24 mouse cellular contexts compared by ENCODE assay signal in genomic region chr2:135802878-135803450, GRCm38 (mm10).
DNase-seq lines count a peak whose midpoint lies in the region; ATAC-seq and TF ChIP-seq lines count a peak whose summit lies in the region.
"Had no signal": no experiment of that assay in that cellular context is flagged by ENCODE, and none has a peak within 500 bp of the region (broad histone marks: within the 10 kb centered on the region; RNA-seq: fewer than 3 reads in every experiment).

No protein-coding gene starts in this region.

- no peak overlapping the region for H3K4me2 ChIP-seq in forebrain, embryonic 14.5 days (ENCODE audit: low read length)
- no peak overlapping the region for H3K4me2 ChIP-seq in forebrain, embryonic 12.5 days
- H3K4me2 ChIP-seq in hindbrain, postnatal 0 days (ENCODE audit: low read depth, low read length), result no peak overlapping the region
- no peak overlapping the region for H3K4me2 ChIP-seq in hindbrain, embryonic 14.5 days (replicated peaks)
- H3K4me2 ChIP-seq in kidney, embryonic 15.5 days, result no peak overlapping the region
- no peak overlapping the region for H3K4me2 ChIP-seq in midbrain, embryonic 11.5 days
- H3K4me2 ChIP-seq: limb, embryonic 13.5 days; liver, embryonic 12.5 days had no signal

- no peak for TF ChIP-seq CTCF in hindbrain, postnatal 0 days (IDR thresholded peaks at IDR 0.05; ENCODE audit: low read depth)
- TF ChIP-seq CTCF in brain, embryonic 14.5 days (IDR thresholded peaks at IDR 0.05; ENCODE audit: borderline replicate concordance, extremely low read depth, insufficient read depth, insufficient read length), result no peak

- 76% methylated on average over 9 of the region's 9 CpGs for WGBS in forebrain, embryonic 14.5 days
- 75% methylated on average over 9 of the region's 9 CpGs for WGBS in forebrain, embryonic 12.5 days
- 71% methylated on average over 9 of the region's 9 CpGs for whole genome bisulfite sequencing in hindbrain, postnatal 0 days
- WGBS in hindbrain, embryonic 14.5 days, result 84% methylated on average over 9 of the region's 9 CpGs
- WGBS in kidney, embryonic 15.5 days, result 83% methylated on average over 9 of the region's 9 CpGs
- WGBS in midbrain, embryonic 11.5 days, result 83% methylated on average over 9 of the region's 9 CpGs

- no peaks in the 10 kb centered on the region for H3K36me3 ChIP-seq in forebrain, embryonic 14.5 days (ENCODE audit: control insufficient read depth, insufficient read depth, low read length)
- no peaks in the 10 kb centered on the region for H3K36me3 ChIP-seq in forebrain, embryonic 12.5 days (replicated peaks)
- H3K36me3 ChIP-seq in hindbrain, postnatal 0 days (ENCODE audit: insufficient read depth, low read length), result no peaks in the 10 kb centered on the region
- H3K36me3 ChIP-seq in hindbrain, embryonic 14.5 days (replicated peaks; ENCODE audit: control insufficient read depth, insufficient read depth), result no peaks in the 10 kb centered on the region
- H3K36me3 ChIP-seq in kidney, embryonic 15.5 days, result no peaks in the 10 kb centered on the region
- no peaks in the 10 kb centered on the region for H3K36me3 ChIP-seq in midbrain, embryonic 11.5 days (ENCODE audit: control insufficient read depth, insufficient read depth, low read length)
- H3K36me3 ChIP-seq: embryonic facial prominence, embryonic 10.5 days; limb, embryonic 13.5 days; liver, embryonic 12.5 days had no signal

- H3K4me1 ChIP-seq in forebrain, embryonic 14.5 days (ENCODE audit: control insufficient read depth, insufficient read depth, low read length), result no peaks in the 10 kb centered on the region; the same call in 1 of the 2 replicates
- H3K4me1 ChIP-seq in forebrain, embryonic 12.5 days, result peaks cover 20% of the 10 kb centered on the region
- H3K4me1 ChIP-seq in hindbrain, postnatal 0 days (ENCODE audit: insufficient read depth, low read length), result 0 out of 2 replicates have a peak, but pooled peaks cover under 1% of the 10 kb centered on the region
- H3K4me1 ChIP-seq in hindbrain, embryonic 14.5 days (replicated peaks; ENCODE audit: control insufficient read depth, insufficient read depth, low read length), result peaks cover 12% of the 10 kb centered on the region
- peaks cover 3% of the 10 kb centered on the region for H3K4me1 ChIP-seq in kidney, embryonic 15.5 days
- peaks cover 5% of the 10 kb centered on the region for H3K4me1 ChIP-seq in midbrain, embryonic 11.5 days (ENCODE audit: control insufficient read depth, insufficient read depth, low read length)
- H3K4me1 ChIP-seq: liver, embryonic 12.5 days had no signal

- H3K4me3 ChIP-seq in forebrain, embryonic 14.5 days (ENCODE audit: low read depth, low read length), result no peak overlapping the region
- H3K4me3 ChIP-seq in forebrain, embryonic 12.5 days (replicated peaks), result no peak overlapping the region
- H3K4me3 ChIP-seq in hindbrain, postnatal 0 days (ENCODE audit: low read length), result no peak overlapping the region
- no peak overlapping the region for H3K4me3 ChIP-seq in hindbrain, embryonic 14.5 days (replicated peaks; ENCODE audit: low read length)
- H3K4me3 ChIP-seq in kidney, embryonic 15.5 days (replicated peaks), result no peak overlapping the region
- no peak overlapping the region for H3K4me3 ChIP-seq in midbrain, embryonic 11.5 days (ENCODE audit: low read depth, low read length)
- H3K4me3 ChIP-seq: embryonic facial prominence, embryonic 10.5 days; heart, adult 2 months; limb, embryonic 13.5 days; liver, embryonic 12.5 days had no signal

- no peaks in the 10 kb centered on the region for H3K27me3 ChIP-seq in forebrain, embryonic 14.5 days (replicated peaks; ENCODE audit: control insufficient read depth, insufficient read depth, low read length)
- H3K27me3 ChIP-seq in forebrain, embryonic 12.5 days, result no peaks in the 10 kb centered on the region
- no peaks in the 10 kb centered on the region for H3K27me3 ChIP-seq in hindbrain, postnatal 0 days (ENCODE audit: insufficient read depth, low read length)
- H3K27me3 ChIP-seq in hindbrain, embryonic 14.5 days (ENCODE audit: control insufficient read depth, insufficient read depth, low read length), result no peaks in the 10 kb centered on the region
- no peaks in the 10 kb centered on the region for H3K27me3 ChIP-seq in kidney, embryonic 15.5 days
- H3K27me3 ChIP-seq in midbrain, embryonic 11.5 days (ENCODE audit: control insufficient read depth, insufficient read depth, low read length), result no peaks in the 10 kb centered on the region
- H3K27me3 ChIP-seq: limb, embryonic 13.5 days; liver, embryonic 12.5 days had no signal

- H3K9ac ChIP-seq in forebrain, embryonic 14.5 days (ENCODE audit: low read length), result no peak overlapping the region
- no peak overlapping the region for H3K9ac ChIP-seq in forebrain, embryonic 12.5 days
- H3K9ac ChIP-seq in hindbrain, postnatal 0 days (replicated peaks; ENCODE audit: low read length), result no peak overlapping the region
- H3K9ac ChIP-seq in hindbrain, embryonic 14.5 days, result no peak overlapping the region
- no peak overlapping the region for H3K9ac ChIP-seq in kidney, embryonic 15.5 days
- H3K9ac ChIP-seq in midbrain, embryonic 11.5 days (ENCODE audit: low read length), result no peak overlapping the region
- H3K9ac ChIP-seq: limb, embryonic 13.5 days; liver, embryonic 12.5 days had no signal

- peak; percentile 27 for DNase-seq in forebrain, embryonic 14.5 days (ENCODE audit: low spot score)
- peak; percentile 5 for DNase-seq in hindbrain, postnatal 0 days (ENCODE audit: low spot score)
- DNase-seq in hindbrain, embryonic 14.5 days (ENCODE audit: low spot score), result no peak
- peak; percentile 29 for DNase-seq in brain, embryonic 14.5 days (ENCODE audit: low read depth)
- DNase-seq in cerebellum, adult 9-10 months, result peak; percentile 80
- DNase-seq in midbrain, embryonic 11.5 days (ENCODE audit: low spot score, missing footprints), result no peak
- DNase-seq: adrenal gland, postnatal 36 days; gastrocnemius, postnatal 25 days; heart, adult 2 months; heart, postnatal 4 days; kidney, postnatal 36 days; lung, adult 18-20 months; lung, postnatal 14 days; midbrain, embryonic 14.5 days; thymus, adult 2 months; thymus, postnatal 4 days had no signal

- peak; percentile 42; the same call in 1 of the 2 replicates for ATAC-seq in forebrain, embryonic 14.5 days
- no peak for ATAC-seq in forebrain, embryonic 12.5 days (ENCODE audit: low FRiP score)
- ATAC-seq in hindbrain, postnatal 0 days, result no peak
- ATAC-seq in hindbrain, embryonic 14.5 days (ENCODE audit: low FRiP score), result no peak
- no peak for ATAC-seq in kidney, embryonic 15.5 days (replicated peaks; ENCODE audit: low FRiP score)
- ATAC-seq in midbrain, embryonic 11.5 days (ENCODE audit: low FRiP score), result no peak
- ATAC-seq: CD4-positive, CD25-positive, alpha-beta regulatory T cell, adult 4 months; intestine, postnatal 0 days; liver, embryonic 12.5 days had no signal

- no peak overlapping the region for H3K27ac ChIP-seq in forebrain, embryonic 14.5 days (ENCODE audit: low read depth, low read length)
- H3K27ac ChIP-seq in forebrain, embryonic 12.5 days, result no peak overlapping the region
- H3K27ac ChIP-seq in hindbrain, postnatal 0 days, result 0 out of 2 replicates have a peak overlapping the region, but pooled peaks have one; percentile 41
- no peak overlapping the region for H3K27ac ChIP-seq in hindbrain, embryonic 14.5 days
- H3K27ac ChIP-seq in kidney, embryonic 15.5 days, result no peak overlapping the region
- H3K27ac ChIP-seq in midbrain, embryonic 11.5 days (ENCODE audit: low read depth, low read length), result no peak overlapping the region
- H3K27ac ChIP-seq: embryonic facial prominence, embryonic 10.5 days; heart, adult 2 months; limb, embryonic 13.5 days; liver, embryonic 12.5 days; stomach, postnatal 0 days had no signal

- H3K9me3 ChIP-seq in forebrain, embryonic 14.5 days (replicated peaks; ENCODE audit: control insufficient read depth, low read length), result no peaks in the 10 kb centered on the region
- H3K9me3 ChIP-seq in forebrain, embryonic 12.5 days, result no peaks in the 10 kb centered on the region
- no peaks in the 10 kb centered on the region for H3K9me3 ChIP-seq in hindbrain, postnatal 0 days (ENCODE audit: low read length)
- no peaks in the 10 kb centered on the region for H3K9me3 ChIP-seq in hindbrain, embryonic 14.5 days (ENCODE audit: control insufficient read depth, low read length)
- H3K9me3 ChIP-seq in kidney, embryonic 15.5 days (replicated peaks), result no peaks in the 10 kb centered on the region
- no peaks in the 10 kb centered on the region for H3K9me3 ChIP-seq in midbrain, embryonic 11.5 days (ENCODE audit: control insufficient read depth, low read length)
- H3K9me3 ChIP-seq: embryonic facial prominence, embryonic 10.5 days; limb, embryonic 13.5 days; liver, embryonic 12.5 days had no signal

- TF ChIP-seq POLR2A in brain, embryonic 14.5 days (IDR thresholded peaks at IDR 0.05; ENCODE audit: borderline replicate concordance, extremely low read depth, insufficient read depth, insufficient read length, poor library complexity, severe bottlenecking), result no peak

Comparison
In these comparisons a context has a peak if more than half of its experiments do, and no peak if none do; other contexts are left out.
1. DNase-seq: peak in forebrain, embryonic 14.5 days (single experiment), hindbrain, postnatal 0 days (single experiment), brain, embryonic 14.5 days (single experiment) and cerebellum, adult 9-10 months (single experiment); none in hindbrain, embryonic 14.5 days (single experiment) and midbrain, embryonic 11.5 days (single experiment).